Mouse (Mus musculus): ENCODE data around the gene Gm10300.

Gene Gm10300

GRCm38 (mm10) chr4:132074077-132074932 lies at the start of gene Gm10300:
Gene Gm10300 (plus strand): TSS chr4:132074697.
- DNase-seq (ENCODE audit: extremely low spot score, low spot score) = peak; percentile 63

GRCm38 (mm10) chr4:132025264-132025663 lies 49.2 kb upstream of the Gm10300 start:
- DNase-seq (ENCODE audit: extremely low spot score, low spot score) = no peak

GRCm38 (mm10) chr4:132025738-132026527 lies 48.6 kb upstream of the Gm10300 start:
- no peak for DNase-seq (ENCODE audit: extremely low spot score, low spot score)

- no peak for DNase-seq (ENCODE audit: extremely low spot score, low spot score)
These were observed 47.3 kb upstream of the Gm10300 start for GRCm38 (mm10) chr4:132027167-132027566.

- DNase-seq (ENCODE audit: extremely low spot score, low spot score) = no peak
These were observed 46.7 kb upstream of the Gm10300 start for GRCm38 (mm10) chr4:132027806-132028205.

GRCm38 (mm10) chr4:132029851-132030741 lies 44.4 kb upstream of the Gm10300 start:
- DNase-seq (ENCODE audit: extremely low spot score, low spot score) = no peak

- DNase-seq (ENCODE audit: extremely low spot score, low spot score) = no peak
These were observed 41.3 kb upstream of the Gm10300 start for GRCm38 (mm10) chr4:132033183-132033582.

- no peak for DNase-seq (ENCODE audit: extremely low spot score, low spot score)
These were observed 40.3 kb upstream of the Gm10300 start for GRCm38 (mm10) chr4:132034242-132034641.

GRCm38 (mm10) chr4:132037137-132037536 lies 37.4 kb upstream of the Gm10300 start:
- no peak for DNase-seq (ENCODE audit: extremely low spot score, low spot score)

GRCm38 (mm10) chr4:132037991-132038390 lies 36.5 kb upstream of the Gm10300 start:
- DNase-seq (ENCODE audit: extremely low spot score, low spot score) = no peak

GRCm38 (mm10) chr4:132038809-132039208 lies 35.7 kb upstream of the Gm10300 start:
- no peak for DNase-seq (ENCODE audit: extremely low spot score, low spot score)

- DNase-seq (ENCODE audit: extremely low spot score, low spot score) = no peak
These were observed 35.0 kb upstream of the Gm10300 start for GRCm38 (mm10) chr4:132039521-132039920.

- no peak for DNase-seq (ENCODE audit: extremely low spot score, low spot score)
These were observed 34.4 kb upstream of the Gm10300 start for GRCm38 (mm10) chr4:132039975-132040645.

GRCm38 (mm10) chr4:132041471-132042332 lies 32.8 kb upstream of the Gm10300 start:
- no peak for DNase-seq (ENCODE audit: extremely low spot score, low spot score)

GRCm38 (mm10) chr4:132043726-132044125 lies 30.8 kb upstream of the Gm10300 start:
- DNase-seq (ENCODE audit: extremely low spot score, low spot score) = no peak

GRCm38 (mm10) chr4:132048011-132048991 lies 26.2 kb upstream of the Gm10300 start:
- DNase-seq (ENCODE audit: extremely low spot score, low spot score) = peak; percentile 76

- DNase-seq (ENCODE audit: extremely low spot score, low spot score) = peak; percentile 93
These were observed 25.5 kb upstream of the Gm10300 start for GRCm38 (mm10) chr4:132048995-132049404.

GRCm38 (mm10) chr4:132049549-132050200 lies 24.8 kb upstream of the Gm10300 start:
- DNase-seq (ENCODE audit: extremely low spot score, low spot score) = no peak
